Mouse (Mus musculus) ES-Bruce4 (cell line): Measurements from ENCODE around the gene Gpr157.

Experiments
- CTCF ChIP-seq: IDR thresholded peaks from one replicate; pipeline ENCODE4 v1.8.1; 2011; ENCODE audit warnings: low read depth, low read length
- EP300 ChIP-seq: IDR thresholded peaks from 2 replicates; pipeline ENCODE4 v1.6.1; 2011; ENCODE audit warnings: low read depth, low read length; ENCODE audit not compliant: insufficient read depth
- POLR2A ChIP-seq: IDR thresholded peaks from one replicate; pipeline ENCODE4 v1.8.1; 2011; ENCODE audit warnings: low read length; ENCODE audit not compliant: insufficient read depth

DNA sequence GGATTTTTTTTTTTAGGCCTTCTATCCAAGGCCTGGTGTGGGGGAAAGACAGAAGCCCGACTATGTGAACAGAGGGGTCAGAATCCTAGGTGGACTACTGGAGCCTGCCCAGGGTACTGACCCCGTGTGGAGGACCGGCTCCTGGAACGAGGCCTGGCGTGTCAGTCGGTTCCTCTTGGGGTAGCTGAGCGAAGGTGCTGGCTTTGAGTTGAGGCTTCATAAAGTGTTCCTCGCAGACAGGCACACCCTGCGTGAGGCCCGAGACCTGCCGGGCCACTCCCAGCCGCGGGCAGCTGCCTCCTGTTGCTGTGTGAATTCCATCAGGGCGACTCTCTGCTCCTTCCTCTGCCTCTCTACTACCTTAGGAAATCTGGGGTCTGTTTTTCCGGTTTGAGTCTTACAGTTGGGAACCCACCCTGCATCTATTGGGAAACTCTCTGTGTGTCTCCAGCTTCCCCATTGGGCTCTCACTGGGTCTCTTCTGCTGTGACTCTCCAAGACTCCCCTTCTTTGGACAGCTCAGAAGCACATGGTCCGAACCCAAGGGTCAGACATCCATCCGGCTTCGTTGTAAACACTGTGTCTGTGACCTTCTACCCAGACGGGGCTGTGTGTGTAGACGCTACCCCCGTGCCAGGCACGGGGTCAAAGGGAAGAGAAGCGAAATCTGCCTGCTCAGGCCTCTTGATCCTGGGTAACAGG lies 26.5 kb upstream of the Gpr157 start:
- no peak for TF ChIP-seq POLR2A
- TF ChIP-seq EP300 = no peak
- TF ChIP-seq CTCF = no peak
